Mouse (Mus musculus) G1E (cell line): ENCODE data around the gene Gm10762. TPM values are rescaled to one million over a fixed set of nuclear protein-coding genes. Genes with fewer than 3 reads are reported as not detected.
A peak's percentile ranks its signal among the peaks of the same experiment; 100 is the strongest.
"Not testable (repeated sequence)": the region's sequence is repeated elsewhere in the genome, so short reads cannot be mapped to it uniquely, and the experiment has no call there.

Experiments
- ATAC-seq: 2 replicates; pipeline ENCODE4 v1.8.0; 2016; ENCODE audit warnings: mild to moderate bottlenecking; ENCODE audit not compliant: insufficient number of reproducible peaks, poor library complexity, low FRiP score, severe bottlenecking; ENCODE audit errors: extremely low read depth
- DNase-seq: peaks from one replicate; pipeline ENCODE4 v3.0.0; 2012; ENCODE audit warnings: low spot score
- H3K27me3 ChIP-seq: 2 replicates; pipeline ENCODE4 v1.6.1; 2012; ENCODE audit warnings: mild to moderate bottlenecking, low read length, inconsistent platforms; ENCODE audit not compliant: insufficient read depth
- H3K36me3 ChIP-seq: replicated peaks from 2 replicates; pipeline ENCODE3; 2012; ENCODE audit warnings: mild to moderate bottlenecking, inconsistent platforms
- H3K4me1 ChIP-seq: 2 replicates; pipeline ENCODE4 v1.6.1; 2012; ENCODE audit warnings: low read depth, low read length, inconsistent platforms, mixed read lengths; ENCODE audit not compliant: insufficient read depth
- H3K4me3 ChIP-seq: 2 replicates; pipeline ENCODE4 v1.5.1; 2012; ENCODE audit warnings: low read depth, mild to moderate bottlenecking, inconsistent platforms, low read length, moderate library complexity, mixed read lengths
- H3K9me3 ChIP-seq: replicated peaks from 2 replicates; pipeline ENCODE4 v1.6.1; 2012; ENCODE audit warnings: inconsistent platforms
- CTCF ChIP-seq: IDR thresholded peaks from 2 replicates; pipeline ENCODE4 v1.5.1; 2012; ENCODE audit warnings: low read depth, low read length, inconsistent platforms, mixed read lengths
- GATA1 ChIP-seq: IDR thresholded peaks from 2 replicates; pipeline ENCODE4 v1.6.1; 2012; ENCODE audit warnings: borderline replicate concordance, low read length, inconsistent platforms, mixed read lengths
- GATA2 ChIP-seq: IDR thresholded peaks from 2 replicates; pipeline ENCODE4 v1.6.1; 2012; ENCODE audit warnings: low read depth, low read length, inconsistent platforms, borderline replicate concordance
- POLR2AphosphoS5 ChIP-seq: IDR thresholded peaks from 2 replicates; pipeline ENCODE4 v1.6.1; 2012; ENCODE audit warnings: low read depth, low read length, inconsistent platforms; ENCODE audit not compliant: insufficient replicate concordance
- TAL1 ChIP-seq: conservative IDR thresholded peaks from 2 replicates; pipeline ENCODE4 v1.6.1; 2012; ENCODE audit warnings: low read depth, low read length, inconsistent platforms, mixed read lengths
- polyA plus RNA-seq: library from polyadenylated mRNA; stranded (reverse); fragments of >175 nt; gene quantifications from 2 replicates; pipeline ENCODE4 v1.2.3, GENCODE M21; 2012
- total RNA-seq, 2 experiments: library from RNA; stranded (forward) in 1 of 2; stranded (reverse) in 1 of 2; fragments of 200-1000 nt in 1 of 2; fragments of >200 nt in 1 of 2; fragmentation: Nextera tagmentation in 1 of 2; gene quantifications; 2 replicates each; pipeline ENCODE4 v1.2.3; 2014 to 2017

The Gm10762 gene
- 4.2 and 6.8 TPM in 2 replicates for total RNA-seq (2014; fragmentation: Nextera tagmentation)
- 3.3 and 4.3 TPM in 2 replicates for total RNA-seq (2017)
- 6.7 and 7.4 TPM in 2 replicates for polyA plus RNA-seq

DNA sequence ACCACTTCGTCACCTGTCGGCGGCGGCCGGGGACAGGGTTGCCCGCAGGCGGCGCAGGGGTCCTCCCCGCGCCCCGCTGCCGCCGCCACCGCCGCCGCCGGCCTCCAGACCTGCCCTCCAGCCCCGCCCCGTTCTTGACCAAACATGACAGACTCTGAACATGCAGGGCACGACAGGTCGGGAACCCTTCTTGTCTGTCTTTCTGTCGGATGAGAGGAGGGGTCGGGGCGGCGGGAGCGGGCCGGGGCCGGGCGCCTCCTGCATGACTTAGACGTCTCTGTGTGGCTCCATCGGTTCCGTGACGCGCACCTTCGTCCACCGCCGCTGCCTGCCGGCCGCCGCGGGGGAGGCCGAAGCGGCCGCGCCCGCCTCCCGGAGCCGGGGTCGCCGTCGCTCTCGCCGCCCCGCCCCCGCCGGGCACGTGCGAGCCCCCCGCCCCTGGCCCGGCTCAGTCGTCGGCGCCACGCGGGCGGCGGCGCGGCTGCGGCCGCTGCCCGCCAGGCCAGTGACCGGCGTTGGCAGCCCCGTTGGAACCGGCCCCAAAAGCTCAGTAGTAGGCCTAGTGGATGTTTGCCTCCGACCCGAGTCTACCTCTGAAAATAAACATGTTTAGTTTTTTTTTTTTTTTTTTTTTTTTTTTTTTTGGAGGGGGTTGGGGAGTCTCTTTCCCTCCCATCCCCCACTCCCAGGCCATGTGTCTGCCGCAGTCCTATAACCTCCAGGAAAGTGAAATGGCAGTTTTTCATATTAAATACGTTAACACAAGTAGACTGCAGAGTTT lies at the start of gene Gm10762:
TSS of gene Gm10762 (minus strand) at position 65 of the 781 bp plus-strand sequence.
- H3K9me3 ChIP-seq = no peaks in the 10 kb centered on the region
- ATAC-seq (no peak), DNase-seq (peak; percentile 44)
- H3K4me1 ChIP-seq = peaks cover 11% of the 10 kb centered on the region; the same call in 1 of the 2 replicates
- peak within 1 kb of the TSS; percentile 88 for H3K4me3 ChIP-seq
- H3K36me3 ChIP-seq = no peaks in the 10 kb centered on the region
- TF ChIP-seq CTCF = no peak
- no peak for TF ChIP-seq POLR2AphosphoS5
- no peak for TF ChIP-seq GATA2
- no peak for TF ChIP-seq GATA1
- TF ChIP-seq TAL1 = no peak
- H3K27me3 ChIP-seq = no peaks in the 10 kb centered on the region

DNA sequence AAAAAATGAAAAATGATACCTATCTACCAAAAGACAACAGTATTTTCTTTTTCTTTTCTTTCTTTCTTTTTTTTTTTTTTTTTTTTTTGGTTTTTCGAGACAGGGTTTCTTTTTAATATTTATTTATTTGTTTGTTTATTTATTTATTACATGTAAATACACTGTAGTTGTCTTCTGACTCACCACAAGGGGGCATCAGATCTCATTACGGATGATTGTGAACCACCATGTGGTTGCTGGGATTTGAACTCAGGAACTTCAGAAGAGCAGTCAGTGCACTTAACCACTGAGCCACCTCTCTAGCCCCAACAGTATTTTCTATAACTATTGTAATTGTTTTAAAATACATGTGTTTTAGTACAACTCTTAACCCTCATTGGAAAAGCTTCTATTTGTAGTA lies 41.3 kb upstream of the Gm10762 start:
- not testable (repeated sequence) for H3K27me3 ChIP-seq, H3K4me3 ChIP-seq, H3K9me3 ChIP-seq, H3K36me3 ChIP-seq, H3K4me1 ChIP-seq, DNase-seq, ATAC-seq

GRCm38 (mm10) chr2:129006194-129006749 lies 38.7 kb upstream of the Gm10762 start:
- Histone ChIP-seq H3K4me3 (no peak overlapping the region), H3K4me1 (no peaks in the 10 kb centered on the region), H3K36me3 (no peaks in the 10 kb centered on the region), H3K9me3 (no peaks in the 10 kb centered on the region), H3K27me3 (no peaks in the 10 kb centered on the region)
- ATAC-seq (no peak), DNase-seq (no peak)
- TF ChIP-seq GATA2 = no peak
- TF ChIP-seq GATA1 = no peak
- TF ChIP-seq TAL1 = no peak
- TF ChIP-seq POLR2AphosphoS5 = no peak
- no peak for TF ChIP-seq CTCF

DNA sequence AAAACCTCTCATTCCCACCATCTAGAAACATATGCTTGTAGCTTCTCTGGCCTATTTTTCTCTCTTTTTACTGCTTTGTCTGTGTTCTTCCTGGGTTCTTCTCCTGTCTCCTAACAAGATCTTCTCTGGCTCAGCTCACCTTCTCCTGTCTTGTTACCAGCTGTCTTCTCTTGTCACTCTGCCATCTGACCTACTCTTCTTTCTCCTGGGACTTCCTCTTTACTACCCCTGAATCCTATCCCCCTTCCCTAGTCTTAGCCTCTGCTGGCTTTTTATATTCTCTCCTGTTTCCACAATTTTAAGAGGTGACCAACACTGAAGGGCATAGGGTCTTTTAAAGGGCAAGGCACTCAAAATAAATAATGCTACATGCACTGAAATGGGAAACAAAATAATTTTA lies 37.3 kb upstream of the Gm10762 start:
- no peak for TF ChIP-seq TAL1
- no peak for TF ChIP-seq GATA1
- no peak for TF ChIP-seq GATA2
- TF ChIP-seq CTCF = no peak
- no peak for TF ChIP-seq POLR2AphosphoS5
- H3K4me1 ChIP-seq = no peaks in the 10 kb centered on the region
- no peak overlapping the region for H3K4me3 ChIP-seq
- no peaks in the 10 kb centered on the region for H3K9me3 ChIP-seq
- no peak for DNase-seq
- no peaks in the 10 kb centered on the region for H3K36me3 ChIP-seq
- no peak for ATAC-seq
- no peaks in the 10 kb centered on the region for H3K27me3 ChIP-seq

DNA sequence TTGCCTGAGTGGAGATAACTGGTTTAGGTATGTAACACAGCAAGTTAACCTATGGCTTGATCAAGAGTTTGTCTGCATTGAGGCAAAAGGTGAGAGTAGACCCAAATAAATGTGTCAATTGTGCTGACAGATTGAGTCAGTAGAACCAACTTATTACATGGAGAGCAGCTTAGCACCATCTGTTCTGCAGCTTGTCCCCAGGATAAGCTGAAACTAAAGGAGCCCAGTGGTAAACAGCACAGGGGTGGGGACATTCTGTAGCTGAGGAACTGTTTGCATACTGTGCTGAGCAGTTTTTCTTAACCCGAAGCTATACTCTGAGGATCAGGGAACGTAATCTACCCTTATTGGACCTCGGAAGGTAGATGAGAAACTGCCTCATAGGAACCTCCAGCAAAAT lies 17.2 kb upstream of the Gm10762 start:
- no peaks in the 10 kb centered on the region for H3K9me3 ChIP-seq
- H3K4me3 ChIP-seq = no peak overlapping the region
- DNase-seq = no peak
- ATAC-seq = no peak
- H3K36me3 ChIP-seq = no peaks in the 10 kb centered on the region
- no peaks in the 10 kb centered on the region for H3K4me1 ChIP-seq
- H3K27me3 ChIP-seq = peaks cover 15% of the 10 kb centered on the region; the same call in 1 of the 2 replicates
- TF ChIP-seq CTCF (no peak), TAL1 (no peak), GATA1 (no peak), POLR2AphosphoS5 (no peak), GATA2 (no peak)

GRCm38 (mm10) chr2:128975572-128975971 lies 8.0 kb upstream of the Gm10762 start:
- TF ChIP-seq TAL1 = no peak
- no peak for TF ChIP-seq CTCF
- no peak for TF ChIP-seq GATA1
- TF ChIP-seq GATA2 = no peak
- no peak for TF ChIP-seq POLR2AphosphoS5
- H3K4me1 ChIP-seq = no peaks in the 10 kb centered on the region
- DNase-seq = no peak
- H3K27me3 ChIP-seq = no peaks in the 10 kb centered on the region
- no peak overlapping the region for H3K4me3 ChIP-seq
- H3K9me3 ChIP-seq = no peaks in the 10 kb centered on the region
- no peak for ATAC-seq
- H3K36me3 ChIP-seq = no peaks in the 10 kb centered on the region
